9 mouse cellular contexts compared by ENCODE assay signal in the genomic region with DNA sequence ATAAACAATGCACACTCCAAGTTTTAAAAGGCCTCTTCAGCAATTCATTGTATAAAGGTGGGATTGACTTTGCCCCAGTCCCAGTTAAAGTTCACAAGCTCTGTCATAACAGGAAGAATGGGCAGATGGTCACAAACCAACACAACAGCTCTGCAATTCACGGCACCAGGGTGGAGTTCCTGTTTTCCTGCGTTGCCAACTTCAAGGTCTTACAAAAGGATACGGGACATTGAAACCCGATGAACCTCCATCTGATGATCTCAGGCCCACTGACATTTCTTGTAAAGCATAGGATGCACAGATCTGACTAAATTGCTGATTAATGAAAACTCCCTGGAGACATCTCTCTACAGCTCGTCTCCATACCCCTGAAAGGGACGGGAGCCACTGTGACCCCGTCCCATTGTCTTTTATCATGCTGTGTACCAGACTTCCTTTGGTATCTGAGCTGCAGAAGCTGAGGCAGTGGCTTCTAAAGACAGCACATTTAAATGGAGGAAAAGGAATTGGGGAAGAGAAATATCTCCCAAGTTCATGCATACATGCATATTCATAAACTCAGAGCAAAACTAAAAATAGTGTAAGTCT. TPM values are rescaled to one million over a fixed set of nuclear protein-coding genes. Genes with fewer than 3 reads are reported as not detected.
DNase-seq lines count a peak whose midpoint lies in the region.
"Had no signal": no experiment of that assay in that cellular context is flagged by ENCODE, and none has a peak within 500 bp of the region (broad histone marks: within the 10 kb centered on the region; RNA-seq: fewer than 3 reads in every experiment).

No protein-coding gene starts in this region.

- DNase-seq in heart, adult 11 months: peak; percentile 96
- no peak for DNase-seq in heart, postnatal 25 days (ENCODE audit: low spot score)
- DNase-seq in heart, adult 8-10 months (ENCODE audit: low spot score): peak; percentile 53
- DNase-seq in kidney, postnatal 10 days: peak; percentile 40
- DNase-seq in lung, postnatal 10 days: peak; percentile 60
- DNase-seq in frontal cortex, adult 2 months (ENCODE audit: extremely low spot score in 1 of 2, low spot score in 1 of 2): no peak
- no peak for DNase-seq in cerebellum, adult 9-10 months
- DNase-seq in right cerebral cortex, adult 2 months (ENCODE audit: low spot score in 2 of 2): no peak
- DNase-seq: cerebellum, adult 11-12 months had no signal

- intact Hi-C loops in heart, postnatal 25 days (cut with DNase I): loop anchor here (5.0 to 10.0 kb wide), 2 partner anchors 37 to 140 kb away; no protein-coding TSS in a partner anchor

RNA-seq across cellular contexts. Expression of gene Kdr, which starts 3.6 kb away (rescaled TPM):
- total RNA-seq in heart, postnatal 25 days (2021): 10 to 100 TPM; 88.8 to 99.1 TPM
- total RNA-seq in heart, adult 8-10 months (2022): 10 to 100 TPM; 62.5 to 87.5 (median 77.7) TPM
- polyA plus RNA-seq in frontal cortex, adult 2 months (2012; rRNA removed): 7.3 and 9.8 TPM in 2 replicates

Comparison
In these comparisons a context has a peak if more than half of its experiments do, and no peak if none do; other contexts are left out.
1. DNase-seq: peak in heart, adult 11 months (single experiment), heart, adult 8-10 months (single experiment), kidney, postnatal 10 days (single experiment) and lung, postnatal 10 days (single experiment); none in heart, postnatal 25 days (single experiment), frontal cortex, adult 2 months (0 of 2), cerebellum, adult 9-10 months (single experiment) and right cerebral cortex, adult 2 months (0 of 2).